Mouse (Mus musculus) left cerebral cortex, postnatal 14 days (tissue): ENCODE measurements around the gene Arfip1. TPM values are rescaled to one million over a fixed set of nuclear protein-coding genes. Genes with fewer than 3 reads are reported as not detected.

ENCODE experiments used
- DNase-seq, 2 experiments: peaks; one replicate each; pipeline ENCODE4 v3.0.0; 2021 to 2022; ENCODE audit warnings: low spot score in 2 of 2, mixed read lengths in 1 of 2
- intact Hi-C: fragments of 180-260 bp; cut with DNase I; formaldehyde crosslinking; loops from one replicate; pipeline ENCODE4 v1.15.1; 2025
- total RNA-seq, 2 experiments: library from RNA; stranded (reverse); gene quantifications; 2 replicates each; pipeline ENCODE4 v1.2.3; 2021

Arfip1 gene
- total RNA-seq, 2 experiments from 2014 or later, result 15.5 to 16.3 TPM

DNA sequence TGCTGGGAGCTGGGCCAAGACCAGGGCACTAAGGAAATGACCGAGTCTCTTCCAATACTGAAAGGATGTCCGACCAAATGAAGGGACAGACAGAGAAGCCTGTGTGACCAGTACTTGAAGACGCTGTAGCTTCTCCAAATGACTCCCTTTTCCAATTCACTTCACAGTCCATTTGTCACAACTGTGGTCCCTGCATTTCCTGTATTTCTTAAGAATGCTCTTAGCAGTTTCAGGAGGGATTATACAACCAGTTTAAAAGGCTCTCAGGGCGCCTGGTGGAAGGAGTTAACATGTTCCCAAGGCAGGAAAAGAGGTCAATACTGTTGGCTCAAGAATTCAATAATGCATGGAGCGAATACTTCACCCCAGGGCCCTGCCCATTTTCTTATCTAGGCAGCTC, 109.5 kb downstream of the Arfip1 start:
- intact Hi-C loops, result no loop called here
- no peak for DNase-seq

DNA sequence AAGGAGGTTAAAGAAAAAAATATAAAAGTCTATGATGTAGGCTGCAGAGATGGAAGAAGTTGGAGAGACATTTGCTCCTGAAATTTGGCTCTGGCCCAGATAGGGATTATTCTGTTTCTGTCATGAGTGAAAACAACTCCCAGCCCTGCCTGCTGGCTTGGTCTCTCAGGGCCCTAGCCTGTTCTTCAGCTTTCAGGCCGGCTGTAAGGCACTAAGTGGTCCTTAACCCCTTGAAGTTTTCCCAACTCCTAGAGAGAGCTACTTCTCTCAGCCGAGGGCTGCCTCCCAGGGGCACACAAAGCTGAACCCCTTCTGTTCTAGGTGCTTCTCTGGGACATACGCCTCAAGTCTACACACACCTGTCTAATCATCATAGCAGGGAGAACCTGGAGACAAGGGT, 109.9 kb downstream of the Arfip1 start:
- intact Hi-C loops, result no loop called here

DNA sequence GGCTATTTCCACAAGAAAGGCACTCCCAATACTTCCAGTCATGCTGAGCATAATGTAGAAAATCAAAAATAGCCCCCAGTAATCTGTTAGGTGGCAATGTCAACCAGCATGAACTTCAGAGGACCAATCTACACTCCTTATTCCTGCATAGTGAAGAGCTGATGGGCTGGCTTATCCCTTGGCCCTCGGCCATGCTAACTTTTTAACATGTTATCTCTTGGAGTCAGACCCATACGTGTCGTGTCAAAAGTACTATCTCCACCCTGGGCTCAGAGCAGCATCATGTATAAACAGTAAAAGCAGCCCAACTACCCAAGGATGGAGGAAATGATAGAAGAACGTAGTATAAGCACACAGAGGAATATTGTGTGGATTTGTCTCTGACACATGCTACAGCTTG, 111.3 kb downstream of the Arfip1 start:
- DNase-seq, result no peak
- intact Hi-C loops, result no loop called here

More for the DNA sequence above, 109.9 kb downstream of the Arfip1 start:
- DNase-seq, result no peak

- no peak for DNase-seq
- intact Hi-C loops, result no loop called here
Measured at GRCm38 (mm10) chr3:84468111-84468453, 114.3 kb downstream of the Arfip1 start.

GRCm38 (mm10) chr3:84467419-84468110, 114.9 kb downstream of the Arfip1 start:
- intact Hi-C loops, result no loop called here
- no peak for DNase-seq

- DNase-seq, result no peak
- intact Hi-C loops, result no loop called here
Measured at GRCm38 (mm10) chr3:84465822-84466500, 116.5 kb downstream of the Arfip1 start.

- intact Hi-C loops, result no loop called here
- no peak for DNase-seq
Measured at GRCm38 (mm10) chr3:84461687-84462086, 120.7 kb downstream of the Arfip1 start.

- DNase-seq, result no peak
Measured at GRCm38 (mm10) chr3:84460952-84461351, 121.5 kb downstream of the Arfip1 start.

GRCm38 (mm10) chr3:84460499-84460898, 121.9 kb downstream of the Arfip1 start:
- intact Hi-C loops, result no loop called here
- no peak for DNase-seq

More at GRCm38 (mm10) chr3:84460952-84461351, 121.5 kb downstream of the Arfip1 start:
- intact Hi-C loops, result no loop called here

- no peak for DNase-seq
- intact Hi-C loops, result no loop called here
Measured at GRCm38 (mm10) chr3:84455733-84456417, 126.5 kb downstream of the Arfip1 start.

GRCm38 (mm10) chr3:84450651-84451050, 131.8 kb downstream of the Arfip1 start:
- no peak for DNase-seq
- intact Hi-C loops, result no loop called here

DNA sequence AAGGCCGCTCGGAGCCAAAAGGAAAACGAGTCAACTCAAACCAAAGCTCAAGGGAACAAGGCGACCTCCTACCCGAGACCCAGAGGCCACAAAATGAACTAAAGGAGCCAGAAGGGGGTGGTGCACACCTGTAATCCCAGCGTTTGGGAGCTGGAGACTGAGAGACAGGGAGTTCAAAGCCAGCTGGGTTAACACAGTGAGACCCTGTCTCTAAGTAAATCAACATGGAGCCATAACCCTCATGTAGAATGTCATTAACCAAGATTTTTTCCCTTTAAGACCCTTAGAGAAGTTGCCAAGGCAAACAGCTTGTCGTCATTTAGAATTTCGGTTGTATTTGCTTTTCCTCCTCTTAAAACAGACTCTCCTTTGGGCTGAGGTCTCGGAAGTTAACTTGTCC, 133.4 kb downstream of the Arfip1 start:
- intact Hi-C loops, result no loop called here
- DNase-seq, result no peak

DNA sequence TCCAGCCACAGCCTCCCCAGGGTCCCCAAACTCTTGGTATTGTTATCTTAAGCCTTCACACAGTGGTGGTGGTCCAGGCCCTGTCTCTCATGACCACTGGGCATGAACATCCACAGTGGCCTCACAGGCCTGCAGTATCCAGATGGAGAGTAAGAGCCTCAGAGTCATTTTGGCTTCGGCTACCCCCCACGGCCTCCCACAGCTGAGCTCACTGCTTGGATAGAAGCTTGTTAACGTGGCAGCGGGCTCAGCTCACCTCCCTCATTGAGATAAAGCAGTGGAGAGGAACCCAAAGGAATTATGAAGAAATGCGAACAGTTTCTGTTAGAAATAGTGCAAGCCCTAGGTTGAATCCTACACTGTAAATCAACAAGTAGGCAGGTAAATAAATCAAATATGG, 134.6 kb downstream of the Arfip1 start:
- intact Hi-C loops, result no loop called here
- DNase-seq, result no peak

Other genes with a start within 250 kb of the Arfip1 start
- 1 to 10 TPM; 2.2 to 2.4 TPM for gene Fhdc1, start 102.2 kb downstream of the Arfip1 start, total RNA-seq
- not detected for gene Tigd4, start 10.9 kb upstream of the Arfip1 start, total RNA-seq
- 1 to 10 TPM in 1 of 2 experiments, under 1 TPM in 1; 0.78 to 1.4 TPM for gene Tmem154, start 83.6 kb upstream of the Arfip1 start, total RNA-seq
- 100 to 1,000 TPM; 240 to 267 TPM for gene Fbxw7, start 232.6 kb upstream of the Arfip1 start, total RNA-seq